Mouse (Mus musculus) right cerebral cortex, postnatal 36 days (tissue): ENCODE measurements around the gene Gm9903.

Source experiments
- DNase-seq, 2 experiments: peaks; one replicate each; pipeline ENCODE4 v3.0.0; 2022; ENCODE audit warnings: low spot score in 2 of 2, mixed read lengths in 1 of 2

Gene Gm9903

GRCm38 (mm10) chr5:33629301-33629987 is at the start of gene Gm9903, which contains the start of gene Fam53a:
Gene Gm9903, plus strand, starts transcription at chr5:33629925.
Gene Fam53a, minus strand, starts transcription at chr5:33629635.
- peak; percentile 99 for DNase-seq

GRCm38 (mm10) chr5:33580336-33580735 is 49.4 kb upstream of the Gm9903 start:
- DNase-seq, result no peak

- no peak for DNase-seq
These were observed 42.1 kb upstream of the Gm9903 start for GRCm38 (mm10) chr5:33587498-33588058.

GRCm38 (mm10) chr5:33588066-33588465 is 41.7 kb upstream of the Gm9903 start:
- no peak for DNase-seq

GRCm38 (mm10) chr5:33589221-33589888 is 40.4 kb upstream of the Gm9903 start:
- peak; percentile 32 to 38 for DNase-seq

GRCm38 (mm10) chr5:33593620-33594019 is 36.1 kb upstream of the Gm9903 start:
- DNase-seq, result no peak

GRCm38 (mm10) chr5:33605314-33605713 is 24.4 kb upstream of the Gm9903 start:
- no peak for DNase-seq

GRCm38 (mm10) chr5:33606631-33607030 is 23.1 kb upstream of the Gm9903 start:
- DNase-seq, result no peak

- DNase-seq, result no peak
These were observed 22.3 kb upstream of the Gm9903 start for GRCm38 (mm10) chr5:33607434-33607833.

GRCm38 (mm10) chr5:33609226-33609625 is 20.5 kb upstream of the Gm9903 start:
- no peak for DNase-seq

GRCm38 (mm10) chr5:33611795-33612194 is 17.9 kb upstream of the Gm9903 start:
- no peak for DNase-seq

- DNase-seq, result no peak
These were observed 15.3 kb upstream of the Gm9903 start for GRCm38 (mm10) chr5:33614391-33614790.

- DNase-seq, result no peak
These were observed 7.1 kb upstream of the Gm9903 start for GRCm38 (mm10) chr5:33622671-33623070.

- DNase-seq, result no peak
These were observed 6.0 kb upstream of the Gm9903 start for GRCm38 (mm10) chr5:33623766-33624165.

- DNase-seq, result no peak
These were observed 1.8 kb upstream of the Gm9903 start for GRCm38 (mm10) chr5:33627968-33628367.

GRCm38 (mm10) chr5:33628820-33629300 is 865 bp upstream of the Gm9903 start:
- peak; percentile 24 to 32 for DNase-seq

- peak in 1 of 2 experiments; percentile 12 for DNase-seq
These were observed 336 bp downstream of the Gm9903 start for GRCm38 (mm10) chr5:33630061-33630460.

- no peak for DNase-seq
These were observed 890 bp downstream of the Gm9903 start for GRCm38 (mm10) chr5:33630615-33631014.

- no peak for DNase-seq
These were observed 2.8 kb downstream of the Gm9903 start for GRCm38 (mm10) chr5:33632526-33632925.

GRCm38 (mm10) chr5:33635361-33635760 is 5.6 kb downstream of the Gm9903 start:
- no peak for DNase-seq

- no peak for DNase-seq
These were observed 8.1 kb downstream of the Gm9903 start for GRCm38 (mm10) chr5:33637606-33638350.

- no peak for DNase-seq
These were observed 9.1 kb downstream of the Gm9903 start for GRCm38 (mm10) chr5:33638826-33639225.
